ENCODE assay signal across 8 mouse cellular contexts in the genomic region with DNA sequence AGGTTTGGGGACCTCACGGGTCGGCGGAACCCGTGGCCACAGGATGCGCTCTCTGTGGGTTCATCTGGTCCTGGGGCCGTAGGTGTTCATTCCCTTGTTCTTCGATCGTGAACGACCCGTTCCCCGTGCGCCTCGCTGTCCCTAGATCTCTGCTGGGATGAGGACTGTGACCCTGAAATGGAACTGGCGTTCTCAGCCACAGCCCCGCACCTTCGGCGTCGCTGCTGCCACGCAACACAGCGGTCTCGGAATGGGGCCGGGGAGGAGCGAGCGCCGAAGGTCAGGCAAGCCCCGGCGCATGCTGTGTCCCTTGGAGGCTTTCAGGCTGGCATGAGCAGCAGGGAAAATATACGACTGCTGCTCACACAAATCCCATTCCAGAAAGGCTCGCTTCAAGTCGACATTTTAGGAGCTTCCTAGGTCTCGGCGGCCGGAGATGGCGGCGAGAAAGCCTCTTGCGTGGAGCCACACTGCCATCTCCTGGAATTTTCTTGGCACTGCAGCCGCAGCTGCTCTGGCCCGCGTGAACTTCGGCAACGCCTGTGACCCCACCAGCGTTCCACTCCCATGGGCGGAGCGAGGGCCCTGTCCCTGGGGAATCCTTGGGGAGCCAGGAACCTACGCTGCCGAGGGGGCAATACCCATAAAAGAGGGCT. TPM values are rescaled to one million over a fixed set of nuclear protein-coding genes. Genes with fewer than 3 reads are reported as not detected.
A peak's percentile ranks its signal among the peaks of the same experiment; 100 is the strongest.
DNase-seq lines count a peak whose midpoint lies in the region; ATAC-seq lines count a peak whose summit lies in the region.

A gene (minus strand): TSS at position 518 of the 656 bp plus-strand sequence.

- ATAC-seq in hindbrain, embryonic 14.5 days (ENCODE audit: low FRiP score), result peak; percentile 67

- DNase-seq in R1 (ENCODE audit: low read depth, low spot score), result peak; percentile 88
- DNase-seq in cerebellum, postnatal 36 days, result peak; percentile 80 to 85
- peak; percentile 80 to 85 for DNase-seq in frontal cortex, postnatal 36 days (ENCODE audit: low spot score in 2 of 2)
- DNase-seq in hindbrain, embryonic 14.5 days (ENCODE audit: low spot score), result peak; percentile 92
- DNase-seq in layer of hippocampus, postnatal 36 days, result peak; percentile 77 to 82
- DNase-seq in lung, postnatal 25 days (ENCODE audit: low spot score), result peak; percentile 84
- peak; percentile 59 for DNase-seq in retina, adult 2 months (ENCODE audit: low read depth, low spot score)
- DNase-seq in thymus, postnatal 25 days, result peak; percentile 84

- peak within 1 kb of the TSS; percentile 32 for H3K9ac ChIP-seq in hindbrain, embryonic 14.5 days

- H3K4me1 ChIP-seq in hindbrain, embryonic 14.5 days (replicated peaks; ENCODE audit: control insufficient read depth, insufficient read depth, low read length), result 0 out of 2 replicates have a peak, but pooled peaks cover 4% of the 10 kb centered on the region

- no peak within 1 kb of the TSS for H3K27ac ChIP-seq in hindbrain, embryonic 14.5 days

- H3K4me3 ChIP-seq in hindbrain, embryonic 14.5 days (replicated peaks; ENCODE audit: low read length), result peak within 1 kb of the TSS; percentile 37

- peaks cover 100% of the 10 kb centered on the region for H3K27me3 ChIP-seq in hindbrain, embryonic 14.5 days (ENCODE audit: control insufficient read depth, insufficient read depth, low read length)

- H3K9me3 ChIP-seq in hindbrain, embryonic 14.5 days (ENCODE audit: control insufficient read depth, low read length), result no peaks in the 10 kb centered on the region

- no peaks in the 10 kb centered on the region for H3K36me3 ChIP-seq in hindbrain, embryonic 14.5 days (replicated peaks; ENCODE audit: control insufficient read depth, insufficient read depth)

- WGBS in hindbrain, embryonic 14.5 days, result 1% methylated on average over 46 of the region's 46 CpGs

- H3K4me2 ChIP-seq in hindbrain, embryonic 14.5 days (replicated peaks), result peak within 1 kb of the TSS; percentile 63

RNA-seq across cellular contexts. Expression of the gene that starts here (rescaled TPM):
- 18.7 and 25.2 TPM in 2 replicates for polyA plus RNA-seq in hindbrain, embryonic 14.5 days (2014; fragmentation: Nextera tagmentation; extraction: Ambion mirVana)
- total RNA-seq in layer of hippocampus, postnatal 36 days (2021), result not detected

Comparison
In these comparisons a context has a peak if more than half of its experiments do, and no peak if none do; other contexts are left out.
1. Peak in DNase-seq in layer of hippocampus, postnatal 36 days; RNA of the gene not detected or under 1 TPM.